In the genomic region with DNA sequence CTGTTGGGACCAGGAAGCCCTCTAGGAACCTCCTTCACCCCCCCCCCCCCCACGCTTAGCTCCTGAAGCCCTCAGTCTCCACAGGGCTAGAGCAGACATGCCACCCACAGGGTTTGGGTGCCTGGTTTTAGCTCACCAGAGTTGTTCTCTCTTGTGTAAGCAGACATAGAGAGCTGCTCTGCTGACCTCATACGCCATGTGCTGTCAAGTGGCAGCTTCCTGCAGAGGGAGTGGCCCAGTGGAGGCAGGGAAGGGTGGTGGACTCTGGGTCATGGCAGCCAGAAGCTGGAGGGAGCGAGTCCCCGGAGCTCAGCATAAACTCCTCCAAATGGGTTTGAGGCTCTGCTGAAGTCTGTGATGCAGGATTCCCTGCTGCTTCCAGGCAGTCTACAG, we compare ENCODE assay signal across 11 mouse cellular contexts. TPM values are rescaled to one million over a fixed set of nuclear protein-coding genes. Genes with fewer than 3 reads are reported as not detected.
DNase-seq lines count a peak whose midpoint lies in the region; ATAC-seq and TF ChIP-seq lines count a peak whose summit lies in the region.
"Had no signal": no experiment of that assay in that cellular context is flagged by ENCODE, and none has a peak within 500 bp of the region (broad histone marks: within the 10 kb centered on the region; RNA-seq: fewer than 3 reads in every experiment).

No protein-coding gene starts in this region.

- ATAC-seq in hematopoietic stem cell, adult 5-6 weeks (replicated peaks in 1 of 2; ENCODE audit: insufficient read depth in 1 of 2, low FRiP score in 2 of 2, low TSS enrichment in 1 of 2, low read depth in 1 of 2, poor library complexity in 2 of 2, severe bottlenecking in 2 of 2): peak; percentile 44 to 46; a peak in 3 of 4 replicates
- peak; percentile 36; the same call in 1 of the 2 replicates for ATAC-seq in liver, embryonic 14.5 days (ENCODE audit: insufficient read depth)
- ATAC-seq in stomach, embryonic 15.5 days (ENCODE audit: insufficient read depth, low FRiP score, low read depth): peak; percentile 36
- ATAC-seq: forebrain, embryonic 14.5 days; midbrain, embryonic 13.5 days had no signal

- peak; percentile 25 for DNase-seq in retina, postnatal 1 day
- DNase-seq in retina, embryonic 14.5 days (ENCODE audit: low spot score): no peak
- no peak for DNase-seq in liver, embryonic 14.5 days (ENCODE audit: low read depth in 3 of 3, low spot score in 3 of 3)
- DNase-seq in embryo, embryonic 9.5 days (ENCODE audit: extremely low spot score): no peak
- no peak for DNase-seq in urinary bladder, postnatal 25 days (ENCODE audit: low spot score)
- DNase-seq in thymus, postnatal 25 days: no peak

- TF ChIP-seq CTCF in liver, embryonic 14.5 days (IDR thresholded peaks at IDR 0.05; ENCODE audit: low read depth): no peak

- H3K4me1 ChIP-seq in liver, embryonic 14.5 days (replicated peaks; ENCODE audit: control insufficient read depth in 2 of 2, insufficient read depth in 2 of 2, low read length in 1 of 2): peaks cover 0 to 6% of the 10 kb centered on the region in 2 experiments; a peak in 1 of 4 replicates
- peaks cover 26% of the 10 kb centered on the region for H3K4me1 ChIP-seq in stomach, embryonic 15.5 days
- H3K4me1 ChIP-seq: midbrain, embryonic 13.5 days had no signal

- H3K27ac ChIP-seq in liver, embryonic 14.5 days: no peak overlapping the region
- peak overlapping the region; percentile 85 for H3K27ac ChIP-seq in stomach, embryonic 15.5 days
- H3K27ac ChIP-seq: midbrain, embryonic 13.5 days had no signal

- H3K4me2 ChIP-seq in liver, embryonic 14.5 days (ENCODE audit: low read depth): no peak overlapping the region
- H3K4me2 ChIP-seq in stomach, embryonic 15.5 days: peak overlapping the region; percentile 22; the same call in 1 of the 2 replicates
- H3K4me2 ChIP-seq: midbrain, embryonic 13.5 days had no signal

- H3K4me3 ChIP-seq in liver, embryonic 14.5 days (ENCODE audit: insufficient read depth in 1 of 2, low read depth in 2 of 2, low read length in 2 of 2): no peak overlapping the region
- no peak overlapping the region for H3K4me3 ChIP-seq in stomach, embryonic 15.5 days (replicated peaks)
- H3K4me3 ChIP-seq: midbrain, embryonic 13.5 days had no signal

- no peaks in the 10 kb centered on the region for H3K9me3 ChIP-seq in liver, embryonic 14.5 days (ENCODE audit: control insufficient read depth, low read length)
- H3K9me3 ChIP-seq in stomach, embryonic 15.5 days: no peaks in the 10 kb centered on the region
- H3K9me3 ChIP-seq: midbrain, embryonic 13.5 days had no signal

- no peak for TF ChIP-seq EP300 in liver, embryonic 14.5 days (IDR thresholded peaks at IDR 0.05; ENCODE audit: low read depth)

- H3K36me3 ChIP-seq in liver, embryonic 14.5 days (replicated peaks; ENCODE audit: control insufficient read depth, insufficient read depth, low read depth): no peaks in the 10 kb centered on the region
- H3K36me3 ChIP-seq in stomach, embryonic 15.5 days: no peaks in the 10 kb centered on the region
- H3K36me3 ChIP-seq: midbrain, embryonic 13.5 days had no signal

- H3K9ac ChIP-seq in liver, embryonic 14.5 days (replicated peaks): no peak overlapping the region
- H3K9ac ChIP-seq in stomach, embryonic 15.5 days: no peak overlapping the region; the same call in 1 of the 2 replicates
- H3K9ac ChIP-seq: midbrain, embryonic 13.5 days had no signal

- WGBS in liver, embryonic 14.5 days (ENCODE audit: insufficient replicate concordance): 37% methylated on average over 4 of the region's 4 CpGs
- 43% methylated on average over 4 of the region's 4 CpGs for WGBS in stomach, embryonic 15.5 days

- H3K27me3 ChIP-seq in liver, embryonic 14.5 days (ENCODE audit: control insufficient read depth, insufficient read depth, low read length): no peaks in the 10 kb centered on the region
- no peaks in the 10 kb centered on the region for H3K27me3 ChIP-seq in stomach, embryonic 15.5 days (replicated peaks)
- H3K27me3 ChIP-seq: midbrain, embryonic 13.5 days had no signal

RNA-seq across cellular contexts. Expression of gene Irf8, which starts 7.7 kb away (rescaled TPM):
- total RNA-seq in hematopoietic stem cell, adult 5-6 weeks (2017): 18.7 and 31.0 TPM in 2 replicates
- polyA plus RNA-seq in liver, embryonic 14.5 days (2012; rRNA removed): 3.3 and 4.2 TPM in 2 replicates
- 7.2 and 8.9 TPM in 2 replicates for polyA plus RNA-seq in liver, embryonic 14.5 days (2014; fragmentation: Nextera tagmentation; extraction: Ambion mirVana)
- polyA plus RNA-seq in stomach, embryonic 15.5 days (2015; fragmentation: Nextera tagmentation; extraction: Ambion mirVana): 21.8 and 23.0 TPM in 2 replicates
- total RNA-seq: MEL had no signal
